In genomic region chr6:92874854-92875253, GRCm38 (mm10) we compare ENCODE assay signal across 16 mouse cellular contexts. TPM values are rescaled to one million over a fixed set of nuclear protein-coding genes. Genes with fewer than 3 reads are reported as not detected.
DNase-seq lines count a peak whose midpoint lies in the region; ATAC-seq lines count a peak whose summit lies in the region.
"Had no signal": no experiment of that assay in that cellular context is flagged by ENCODE, and none has a peak within 500 bp of the region (broad histone marks: within the 10 kb centered on the region; RNA-seq: fewer than 3 reads in every experiment).

No protein-coding gene starts in this region.

- DNase-seq in cerebellum, adult 9-10 months: peak; percentile 15
- DNase-seq in cerebellum, adult 11 months: no peak
- DNase-seq in kidney, adult 9 months: peak; percentile 62
- peak; percentile 55 for DNase-seq in kidney, postnatal 14 days
- no peak for DNase-seq in thymus, postnatal 14 days
- DNase-seq: right cerebral cortex, adult 18-20 months; thymus, postnatal 36 days had no signal

- no peak overlapping the region for H3K4me2 ChIP-seq in kidney, embryonic 14.5 days (replicated peaks; ENCODE audit: low read depth, low read length)
- H3K4me2 ChIP-seq in hindbrain, embryonic 12.5 days (replicated peaks): no peak overlapping the region

- H3K9ac ChIP-seq in kidney, embryonic 14.5 days (ENCODE audit: low read depth, low read length): no peak overlapping the region
- no peak overlapping the region for H3K9ac ChIP-seq in hindbrain, embryonic 12.5 days

- H3K4me1 ChIP-seq in kidney, embryonic 14.5 days (ENCODE audit: control insufficient read depth, insufficient read depth, low read length): peaks cover 11% of the 10 kb centered on the region
- H3K4me1 ChIP-seq in hindbrain, embryonic 12.5 days: peaks cover 2% of the 10 kb centered on the region; the same call in 1 of the 2 replicates
- H3K4me1 ChIP-seq: megakaryocyte, embryonic 14.5 days had no signal

- H3K4me3 ChIP-seq in kidney, embryonic 14.5 days (ENCODE audit: low read length): no peak overlapping the region
- H3K4me3 ChIP-seq in hindbrain, embryonic 12.5 days: no peak overlapping the region
- H3K4me3 ChIP-seq: erythroblast, embryonic 14.5 days; limb, embryonic 10.5 days; megakaryocyte, embryonic 14.5 days had no signal

- no peak for ATAC-seq in kidney, embryonic 14.5 days (ENCODE audit: low FRiP score, low TSS enrichment)
- ATAC-seq in megakaryocyte, adult 5-6 weeks (ENCODE audit: poor library complexity, severe bottlenecking): peak; percentile 47
- ATAC-seq in hindbrain, embryonic 12.5 days (ENCODE audit: low FRiP score): no peak

- H3K27me3 ChIP-seq in kidney, embryonic 14.5 days (ENCODE audit: control insufficient read depth, insufficient read depth, low read length): no peaks in the 10 kb centered on the region
- no peaks in the 10 kb centered on the region for H3K27me3 ChIP-seq in hindbrain, embryonic 12.5 days
- H3K27me3 ChIP-seq: megakaryocyte, embryonic 14.5 days had no signal

- WGBS in kidney, embryonic 14.5 days: 62% methylated on average over 5 of the region's 5 CpGs
- 74% methylated on average over 5 of the region's 5 CpGs for WGBS in hindbrain, embryonic 12.5 days

- peaks cover 64% of the 10 kb centered on the region for H3K36me3 ChIP-seq in kidney, embryonic 14.5 days (ENCODE audit: control insufficient read depth, insufficient read depth, low read length)
- 0 out of 2 replicates have a peak, but pooled peaks cover 3% of the 10 kb centered on the region for H3K36me3 ChIP-seq in hindbrain, embryonic 12.5 days

- H3K27ac ChIP-seq in kidney, embryonic 14.5 days (ENCODE audit: low read depth, low read length): no peak overlapping the region
- no peak overlapping the region for H3K27ac ChIP-seq in hindbrain, embryonic 12.5 days
- H3K27ac ChIP-seq: limb, embryonic 10.5 days had no signal

- H3K9me3 ChIP-seq in kidney, embryonic 14.5 days (ENCODE audit: control insufficient read depth, low read length): no peaks in the 10 kb centered on the region
- no peaks in the 10 kb centered on the region for H3K9me3 ChIP-seq in hindbrain, embryonic 12.5 days (replicated peaks)
- H3K9me3 ChIP-seq: limb, embryonic 10.5 days had no signal

RNA-seq across cellular contexts. Expression of gene Gm15737, which starts 5.7 kb away (rescaled TPM):
- polyA plus RNA-seq in kidney, embryonic 14.5 days (2014; fragmentation: Nextera tagmentation; extraction: Ambion mirVana): 0.26 and 0.27 TPM in 2 replicates
- not detected in 2 replicates for total RNA-seq in megakaryocyte, adult 5-6 weeks (2015)
- not detected in 2 replicates for total RNA-seq in megakaryocyte, adult 5-6 weeks (2017)
- polyA plus RNA-seq in hindbrain, embryonic 12.5 days (2016; fragmentation: Nextera tagmentation; extraction: Ambion mirVana): 0.10 TPM in 1 of 2 replicates, not detected in the other
- total RNA-seq: adrenal gland, postnatal 36 days; layer of hippocampus, adult 8-10 months had no signal
- polyA plus RNA-seq: cortical plate, adult 2 months; erythroblast, embryonic 14.5 days; limb, embryonic 10.5 days had no signal

RNA-seq across cellular contexts. Expression of gene A730049H05Rik, which starts 58.6 kb away (rescaled TPM):
- polyA plus RNA-seq in kidney, embryonic 14.5 days (2014; fragmentation: Nextera tagmentation; extraction: Ambion mirVana): 1.2 and 1.6 TPM in 2 replicates
- total RNA-seq in megakaryocyte, adult 5-6 weeks (2015): not detected in 2 replicates
- total RNA-seq in megakaryocyte, adult 5-6 weeks (2017): not detected in 2 replicates
- 0.18 and 0.40 TPM in 2 replicates for polyA plus RNA-seq in hindbrain, embryonic 12.5 days (2016; fragmentation: Nextera tagmentation; extraction: Ambion mirVana)
- polyA plus RNA-seq: erythroblast, embryonic 14.5 days had no signal

Comparison
In these comparisons a context has a peak if more than half of its experiments do, and no peak if none do; other contexts are left out.
1. DNase-seq: peak in cerebellum, adult 9-10 months (single experiment), kidney, adult 9 months (single experiment) and kidney, postnatal 14 days (single experiment); none in cerebellum, adult 11 months (single experiment) and thymus, postnatal 14 days (single experiment).